ENCODE assay signal across 1 mouse cellular context in the genomic region with DNA sequence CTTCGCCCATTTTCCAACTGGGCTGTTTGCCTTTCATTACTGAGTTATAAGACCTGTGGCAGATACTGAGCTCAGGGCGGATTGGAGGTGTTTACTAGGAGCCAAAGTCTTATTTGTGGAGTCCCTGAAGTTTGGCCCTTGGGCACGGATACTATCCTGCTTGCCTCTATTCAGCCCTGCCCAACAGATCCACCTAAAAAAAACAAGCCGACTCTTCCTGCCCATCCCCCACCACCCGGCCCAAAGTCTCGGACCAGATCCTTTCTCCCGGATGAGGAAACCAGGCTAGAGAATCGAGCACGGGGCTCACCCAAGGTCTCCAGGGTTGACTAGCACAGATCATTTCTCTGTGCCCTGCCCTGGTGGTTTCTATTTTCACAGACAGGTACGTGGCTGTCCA.
TF ChIP-seq lines count a peak whose summit lies in the region.

No protein-coding gene starts in this region.

TF ChIP-seq in ES-E14, 5 proteins besides CTCF, POLR2A, EP300 and RAD21:
- TF ChIP-seq MAFK (IDR thresholded peaks at IDR 0.05; ENCODE audit: insufficient read depth, low read depth, low read length): no peak
- peak; percentile 23; the same call in 1 of the 2 replicates for TF ChIP-seq ZNF384 (IDR thresholded peaks at IDR 0.05; ENCODE audit: low read depth, low read length)
- no peak for TF ChIP-seq CHD2 (IDR thresholded peaks at IDR 0.05; ENCODE audit: low read depth, low read length)
